Mouse (Mus musculus): ENCODE measurements at regions not wholly inside any gene's neighbourhood (a gene's known extent, or its start where the extent isn't known, plus 50 kb on each side); places are given as distances from the start of the nearest gene placed in this dataset.

GRCm38 (mm10) chr2:56997500-56997899, 126.3 kb downstream of the Nr4a2 start:
- no peak for DNase-seq (ENCODE audit: low spot score)

GRCm38 (mm10) chr2:56992851-56993250, 131.0 kb downstream of the Nr4a2 start:
- no peak for DNase-seq (ENCODE audit: low spot score)

DNA sequence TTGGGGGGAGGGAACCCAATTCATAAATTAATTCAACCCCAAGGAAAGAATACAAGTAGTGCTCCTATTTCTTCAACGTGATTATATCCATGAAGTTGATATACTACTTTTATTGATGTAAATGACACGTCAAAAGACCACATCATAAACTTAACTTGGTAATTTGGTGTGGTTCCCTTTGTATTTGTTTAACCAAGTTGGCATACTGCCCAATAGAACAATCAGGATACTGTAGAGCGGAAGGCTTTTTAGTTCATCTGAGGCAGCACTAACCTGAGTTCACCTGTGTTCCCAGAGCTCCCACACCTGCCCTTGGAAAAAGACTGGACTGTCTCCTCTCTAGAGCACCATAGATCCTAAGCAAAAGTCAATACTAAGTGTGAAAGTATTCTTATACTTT, 132.0 kb downstream of the Nr4a2 start:
- no peak for DNase-seq (ENCODE audit: low spot score)

GRCm38 (mm10) chr2:56990768-56991167, 133.0 kb downstream of the Nr4a2 start:
- DNase-seq (ENCODE audit: low spot score) = no peak

GRCm38 (mm10) chr2:56983167-56983566, 140.6 kb downstream of the Nr4a2 start:
- DNase-seq (ENCODE audit: low spot score) = no peak

- no peak for DNase-seq (ENCODE audit: low spot score)
Measured at GRCm38 (mm10) chr2:56980601-56981000, 143.2 kb downstream of the Nr4a2 start.

GRCm38 (mm10) chr2:56975680-56976079, 148.1 kb downstream of the Nr4a2 start:
- DNase-seq (ENCODE audit: low spot score) = no peak

GRCm38 (mm10) chr2:56963937-56964695, 159.7 kb downstream of the Nr4a2 start:
- DNase-seq (ENCODE audit: low spot score) = no peak

DNA sequence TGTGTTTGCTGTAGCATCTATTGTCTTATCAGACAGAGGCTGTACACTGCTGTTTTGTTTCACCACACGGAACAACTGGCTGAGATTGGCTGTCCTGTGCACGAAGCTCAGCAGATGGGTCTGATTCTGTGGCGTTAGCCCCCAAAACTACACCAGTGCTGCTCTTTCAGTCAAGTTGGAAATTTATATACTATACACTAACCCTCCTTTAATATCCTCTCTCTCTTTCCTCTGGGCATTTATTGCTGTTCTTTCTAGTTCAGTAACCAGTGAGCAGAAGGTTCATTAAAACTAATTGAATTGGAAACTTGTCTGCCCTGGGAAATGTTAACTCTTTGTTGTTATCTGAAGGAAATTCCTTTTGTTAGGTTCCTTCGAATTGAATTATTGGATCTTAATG, 164.1 kb downstream of the Nr4a2 start:
- DNase-seq (ENCODE audit: low spot score) = no peak

DNA sequence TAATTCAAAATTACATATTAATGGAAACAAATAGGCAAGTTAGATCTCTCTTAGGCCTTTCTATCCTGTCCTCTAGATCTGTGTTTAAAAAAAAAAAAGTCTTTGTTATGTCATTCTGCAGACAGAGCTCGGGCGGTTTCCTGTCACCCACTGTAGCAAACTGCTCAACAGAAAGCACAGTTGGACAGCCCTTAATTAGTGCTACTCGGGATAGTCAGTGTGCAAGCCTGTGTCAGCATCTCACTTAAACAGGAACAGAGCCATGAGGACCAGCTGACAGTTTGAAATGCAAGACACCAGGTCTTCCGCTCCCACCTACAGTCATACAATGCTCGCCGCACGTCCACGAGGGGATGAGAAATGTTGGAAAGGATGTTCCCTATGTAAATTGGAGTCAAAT, 170.5 kb downstream of the Nr4a2 start:
- no peak for DNase-seq (ENCODE audit: low spot score)

- no peak for DNase-seq (ENCODE audit: low spot score)
Measured at GRCm38 (mm10) chr2:56912531-56912930, 211.3 kb downstream of the Nr4a2 start.

DNA sequence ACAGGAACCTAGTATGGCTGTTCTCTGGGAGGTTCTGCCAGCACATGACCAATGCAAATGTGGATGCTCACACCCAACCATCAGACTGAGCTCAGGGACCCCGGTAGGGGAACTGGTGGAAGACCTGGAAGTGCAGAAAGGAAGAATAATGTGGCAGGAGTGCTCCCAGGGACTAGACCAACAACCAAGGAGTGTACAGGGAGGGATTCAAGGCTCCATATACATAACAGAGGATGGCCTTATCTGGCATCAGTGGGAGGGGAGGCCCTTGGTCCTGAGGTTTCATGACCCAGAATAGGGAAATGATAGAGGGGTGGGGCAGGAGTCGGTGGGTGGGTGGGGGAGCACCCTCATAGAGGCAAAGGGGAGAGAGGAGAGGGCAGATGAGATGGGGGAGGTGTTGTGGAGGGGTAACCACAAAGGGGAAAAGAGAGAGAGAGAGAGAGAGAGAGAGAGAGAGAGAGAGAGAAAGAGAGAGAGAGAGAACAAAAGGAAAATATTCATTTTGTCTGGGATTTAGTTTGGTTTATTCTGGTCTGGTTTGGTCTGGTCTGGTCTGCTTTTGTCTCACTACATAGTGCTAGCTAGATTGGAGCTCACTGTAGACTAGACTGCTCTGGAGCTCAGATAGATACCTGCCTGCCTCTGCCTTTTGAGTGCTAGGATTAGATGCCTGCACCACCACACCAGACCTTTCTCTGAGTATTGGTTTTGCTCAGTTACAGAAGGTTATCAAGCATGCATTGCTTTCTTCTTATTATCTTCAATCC, 214.5 kb downstream of the Nr4a2 start:
- DNase-seq (ENCODE audit: low spot score) = no peak

DNA sequence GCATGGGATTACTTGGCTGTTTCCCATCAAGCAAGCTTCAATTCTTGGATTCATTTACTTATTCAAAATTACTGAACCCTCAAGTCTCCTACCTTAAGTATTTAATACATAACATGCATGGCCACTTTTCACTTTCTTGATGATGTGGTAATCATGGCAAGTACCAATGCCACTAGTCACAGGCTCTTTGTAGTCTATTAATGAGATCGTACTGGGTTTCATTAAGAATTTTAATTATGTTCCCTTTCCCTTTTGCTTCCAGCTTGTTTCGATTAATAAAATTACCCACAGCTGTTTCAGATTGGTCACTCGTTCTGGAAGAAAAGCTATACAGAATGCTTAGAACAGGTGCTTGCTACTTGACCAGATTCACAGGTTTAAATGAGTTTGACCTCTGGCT, 238.6 kb downstream of the Nr4a2 start:
- no peak for DNase-seq (ENCODE audit: low spot score)

DNA sequence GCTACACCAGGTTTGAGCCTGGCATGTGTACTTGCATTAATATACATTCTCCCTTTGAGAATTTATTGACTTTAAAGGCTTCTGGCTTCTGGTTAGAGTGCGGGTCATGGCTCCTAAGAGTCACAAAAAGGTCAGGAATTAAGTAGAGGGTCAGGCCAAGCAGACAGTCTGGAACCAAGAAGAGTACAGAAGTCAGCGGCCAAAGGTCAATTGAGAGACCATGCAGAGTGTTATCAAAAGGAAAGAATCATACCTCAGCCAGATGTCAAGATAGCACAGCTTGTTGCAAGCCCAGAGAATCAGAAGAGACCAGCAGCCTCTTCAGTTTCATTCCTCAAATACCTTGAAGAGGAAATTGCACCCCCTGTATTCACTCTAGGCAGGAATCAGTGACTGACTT, 263.0 kb downstream of the Nr4a2 start:
- DNase-seq (ENCODE audit: low spot score) = peak; percentile 52

DNA sequence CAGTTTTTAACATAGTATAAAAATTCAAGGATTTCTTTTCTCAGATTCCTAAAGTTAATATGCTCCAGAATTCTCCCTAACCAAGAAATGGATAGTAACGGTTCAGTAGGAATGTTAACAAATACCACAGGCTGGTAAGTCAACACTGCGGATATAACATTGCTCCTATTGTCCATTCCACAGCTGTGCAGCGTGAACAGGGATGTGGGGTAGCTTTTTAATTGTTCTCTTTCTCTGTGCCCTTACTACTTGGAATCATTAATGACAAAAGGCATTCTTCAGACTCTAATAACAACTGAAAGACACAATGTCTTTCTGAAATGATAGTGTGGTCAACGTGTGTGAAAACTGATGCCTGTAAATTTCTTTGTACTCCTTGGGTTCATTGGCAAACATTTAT, 303.3 kb downstream of the Nr4a2 start:
- DNase-seq (ENCODE audit: low spot score) = no peak

DNA sequence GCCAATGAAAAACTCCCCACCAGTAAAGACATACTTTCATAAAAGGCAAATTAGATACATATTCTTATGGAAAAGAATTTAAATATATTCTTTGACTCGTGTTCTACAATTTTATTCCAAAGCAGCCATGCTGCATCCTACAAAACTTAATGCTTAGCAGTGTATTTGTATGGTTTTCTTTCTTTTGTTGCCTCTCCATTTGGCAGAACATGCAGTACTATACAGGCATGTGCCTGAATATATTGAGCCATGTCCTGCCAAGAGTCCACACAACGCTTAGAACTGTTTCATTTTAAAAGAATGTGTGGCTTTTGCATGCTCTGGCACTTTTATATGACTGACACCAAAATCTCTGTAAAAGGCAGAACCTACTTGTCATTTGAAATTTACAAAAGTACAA, 339.0 kb downstream of the Nr4a2 start:
- DNase-seq (ENCODE audit: low spot score) = no peak
